Mouse (Mus musculus) embryonic facial prominence, embryonic 10.5 days (tissue): ENCODE measurements around the gene Cacybp. TPM values are rescaled to one million over a fixed set of nuclear protein-coding genes. Genes with fewer than 3 reads are reported as not detected.

Experiments used
- polyA plus RNA-seq: library from polyadenylated mRNA; unstranded; fragments of >200 nt; fragmentation: Nextera tagmentation; extraction: Ambion mirVana; gene quantifications from 2 replicates; pipeline ENCODE4 v1.2.1, GENCODE M21; 2016

The Cacybp gene
- polyA plus RNA-seq, 1 experiment from 2014 or later: 357 TPM

Other genes starting within 250 kb of the Cacybp start
- 2.3 and 3.1 TPM in 2 replicates for gene 4930523C07Rik, start 168.5 kb downstream of the Cacybp start, polyA plus RNA-seq
- 0.05 and 0.50 TPM in 2 replicates for gene Tnn, start 59.3 kb downstream of the Cacybp start, polyA plus RNA-seq
- gene Mrps14, start 17.7 kb downstream of the Cacybp start, polyA plus RNA-seq: 231 and 235 TPM in 2 replicates